Mouse (Mus musculus): ENCODE measurements at regions not wholly inside any gene's neighbourhood (a gene's known extent, or its start where the extent isn't known, plus 50 kb on each side); places are given as distances from the start of the nearest gene placed in this dataset.
"Not testable (repeated sequence)": the region's sequence is repeated elsewhere in the genome, so short reads cannot be mapped to it uniquely, and the experiment has no call there.

DNA sequence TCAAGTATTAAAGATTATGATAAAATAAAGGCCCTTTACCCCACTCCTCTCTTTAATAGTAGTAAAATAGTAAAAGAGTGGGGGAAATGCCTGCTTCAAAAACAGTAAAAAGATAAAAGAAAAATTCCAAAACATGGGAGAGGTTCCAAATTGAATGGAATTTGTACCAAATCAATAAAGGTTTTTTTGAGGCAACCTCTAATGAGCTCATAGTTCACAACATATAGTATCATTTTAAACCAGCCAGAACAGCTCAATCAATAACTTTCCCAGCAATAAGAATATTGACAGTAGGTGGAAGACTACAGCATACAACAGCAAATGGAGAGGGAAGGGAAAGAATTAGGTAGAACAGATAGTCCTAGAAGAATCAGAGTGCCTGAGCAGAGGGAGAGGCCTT, 224.1 kb downstream of the Antxr2 start:
- no peak overlapping the region for H3K4me3 ChIP-seq (ENCODE audit: low read depth, low read length)
- TF ChIP-seq CTCF (IDR thresholded peaks at IDR 0.05; ENCODE audit: low read depth) = no peak
- H3K9ac ChIP-seq = no peak overlapping the region
- H3K27ac ChIP-seq (ENCODE audit: low read depth) = no peak overlapping the region
- H3K4me1 ChIP-seq (ENCODE audit: insufficient read depth) = no peaks in the 10 kb centered on the region
- ATAC-seq (ENCODE audit: insufficient read depth) (no peak), DNase-seq (no peak)
- no peak overlapping the region for H3K4me2 ChIP-seq
- no peaks in the 10 kb centered on the region for H3K36me3 ChIP-seq (ENCODE audit: insufficient read depth)
- no peaks in the 10 kb centered on the region for H3K27me3 ChIP-seq (ENCODE audit: insufficient read depth, low read length)
- no peaks in the 10 kb centered on the region for H3K9me3 ChIP-seq (ENCODE audit: low read depth, low read length)

DNA sequence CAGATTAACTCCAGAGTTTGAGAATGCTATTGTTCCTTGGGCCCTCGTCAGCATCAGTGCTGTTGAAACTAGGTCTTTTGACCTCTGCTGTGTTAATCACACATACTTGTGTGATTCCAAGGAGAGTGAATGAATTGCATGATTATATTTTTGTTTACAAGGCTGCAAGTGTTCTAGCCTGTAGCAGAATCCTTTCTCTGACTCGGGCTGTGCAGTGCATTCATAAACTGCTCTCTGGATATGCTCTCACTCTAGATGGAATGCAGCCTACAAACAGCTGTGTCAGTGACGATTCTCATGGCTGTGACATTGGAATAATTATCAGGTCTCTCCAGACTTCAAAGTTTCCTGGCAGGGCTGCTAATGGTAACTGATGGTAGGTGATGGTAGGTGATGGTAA, 230.8 kb downstream of the Antxr2 start:
- Histone ChIP-seq H3K27me3 (ENCODE audit: insufficient read depth, low read length) (no peaks in the 10 kb centered on the region), H3K9me3 (ENCODE audit: low read depth, low read length) (no peaks in the 10 kb centered on the region), H3K36me3 (ENCODE audit: insufficient read depth) (no peaks in the 10 kb centered on the region), H3K27ac (ENCODE audit: low read depth) (no peak overlapping the region), H3K4me3 (ENCODE audit: low read depth, low read length) (no peak overlapping the region), H3K4me2 (no peak overlapping the region), H3K9ac (no peak overlapping the region), H3K4me1 (ENCODE audit: insufficient read depth) (no peaks in the 10 kb centered on the region)
- ATAC-seq (ENCODE audit: insufficient read depth) = no peak
- no peak for TF ChIP-seq CTCF (IDR thresholded peaks at IDR 0.05; ENCODE audit: low read depth)
- peak; percentile 19 for DNase-seq
- 15% methylated on average over 3 of the region's 3 CpGs for WGBS

DNA sequence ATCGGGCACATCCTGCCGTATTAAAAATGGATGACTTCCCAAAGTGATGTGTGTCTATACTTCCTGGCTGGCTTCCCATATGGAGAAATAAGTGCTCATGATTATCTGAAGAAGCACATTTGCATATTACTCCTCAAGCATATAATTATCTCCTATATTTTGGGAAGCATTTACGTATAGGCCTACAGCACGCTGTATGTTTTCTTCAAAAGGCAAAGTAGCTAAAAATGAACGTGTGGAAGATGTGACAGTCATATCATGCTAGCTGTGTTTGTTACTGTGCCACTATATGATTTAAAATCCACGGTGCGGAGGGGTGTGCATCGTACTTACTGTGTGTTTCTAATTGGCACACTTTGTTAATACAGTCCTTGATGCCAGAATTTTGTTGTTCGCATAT, 242.7 kb downstream of the Antxr2 start:
- H3K4me1 ChIP-seq (ENCODE audit: insufficient read depth) = no peaks in the 10 kb centered on the region
- DNase-seq = peak; percentile 21
- WGBS = 77% methylated on average over 9 of the region's 9 CpGs
- no peak overlapping the region for H3K4me3 ChIP-seq (ENCODE audit: low read depth, low read length)
- no peak for ATAC-seq (ENCODE audit: insufficient read depth)
- no peak for TF ChIP-seq CTCF (IDR thresholded peaks at IDR 0.05; ENCODE audit: low read depth)
- no peaks in the 10 kb centered on the region for H3K36me3 ChIP-seq (ENCODE audit: insufficient read depth)
- no peaks in the 10 kb centered on the region for H3K27me3 ChIP-seq (ENCODE audit: insufficient read depth, low read length)
- H3K9ac ChIP-seq = no peak overlapping the region
- H3K9me3 ChIP-seq (ENCODE audit: low read depth, low read length) = no peaks in the 10 kb centered on the region
- H3K4me2 ChIP-seq = no peak overlapping the region
- no peak overlapping the region for H3K27ac ChIP-seq (ENCODE audit: low read depth)

DNA sequence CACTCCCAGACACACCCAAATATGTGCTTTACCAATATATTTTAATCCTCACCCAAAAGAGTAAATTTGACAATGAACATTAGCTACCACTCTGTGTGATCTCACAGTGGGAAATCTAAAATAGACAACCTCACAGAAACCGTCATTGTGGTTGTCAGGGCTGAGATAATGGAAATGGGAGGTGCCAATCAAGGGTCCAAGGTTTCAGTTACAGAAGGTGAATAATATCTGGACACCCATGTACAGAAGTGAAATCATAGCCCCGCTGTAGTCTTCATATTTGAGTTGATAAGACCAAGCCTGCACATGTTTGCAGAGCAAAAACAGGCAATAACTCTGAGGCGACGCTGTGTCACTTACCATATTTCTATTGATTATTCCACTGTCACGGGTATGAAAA, 243.8 kb downstream of the Antxr2 start:
- TF ChIP-seq CTCF (IDR thresholded peaks at IDR 0.05; ENCODE audit: low read depth) = no peak
- WGBS = 76% methylated on average over 5 of the region's 5 CpGs
- ATAC-seq (ENCODE audit: insufficient read depth) = no peak

DNA sequence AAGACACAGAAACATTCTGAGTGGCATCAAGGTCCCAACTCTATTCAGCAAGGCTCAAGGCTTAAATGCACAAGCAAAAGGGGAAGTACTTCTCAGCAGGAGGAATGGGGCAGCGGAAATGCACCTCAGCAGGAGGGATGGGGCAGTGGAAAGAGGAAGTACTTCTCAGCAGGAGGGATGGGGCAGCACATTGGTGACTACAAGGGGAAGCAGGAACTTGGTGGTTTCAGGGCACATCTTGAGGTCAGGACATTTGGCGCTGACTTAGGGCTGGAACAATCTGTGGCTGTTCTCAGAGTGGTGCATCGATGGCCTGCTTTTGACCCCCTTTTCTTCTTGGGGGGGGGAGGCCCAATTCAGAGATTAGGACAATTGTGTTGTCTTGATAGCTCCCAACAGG, 255.7 kb downstream of the Antxr2 start:
- not testable (repeated sequence) for H3K9ac ChIP-seq; H3K4me1 ChIP-seq (ENCODE audit: insufficient read depth); H3K27me3 ChIP-seq (ENCODE audit: insufficient read depth, low read length); DNase-seq; H3K9me3 ChIP-seq (ENCODE audit: low read depth, low read length); H3K4me2 ChIP-seq; H3K4me3 ChIP-seq (ENCODE audit: low read depth, low read length); ATAC-seq (ENCODE audit: insufficient read depth); H3K27ac ChIP-seq (ENCODE audit: low read depth); H3K36me3 ChIP-seq (ENCODE audit: insufficient read depth)
- 91% methylated on average over 3 of the region's 3 CpGs for WGBS

More for the DNA sequence above, 243.8 kb downstream of the Antxr2 start:
- no peak for DNase-seq
- Histone ChIP-seq H3K27me3 (ENCODE audit: insufficient read depth, low read length) (no peaks in the 10 kb centered on the region), H3K4me3 (ENCODE audit: low read depth, low read length) (no peak overlapping the region), H3K36me3 (ENCODE audit: insufficient read depth) (no peaks in the 10 kb centered on the region), H3K4me2 (no peak overlapping the region), H3K4me1 (ENCODE audit: insufficient read depth) (no peaks in the 10 kb centered on the region), H3K9ac (no peak overlapping the region), H3K9me3 (ENCODE audit: low read depth, low read length) (no peaks in the 10 kb centered on the region), H3K27ac (ENCODE audit: low read depth) (no peak overlapping the region)

DNA sequence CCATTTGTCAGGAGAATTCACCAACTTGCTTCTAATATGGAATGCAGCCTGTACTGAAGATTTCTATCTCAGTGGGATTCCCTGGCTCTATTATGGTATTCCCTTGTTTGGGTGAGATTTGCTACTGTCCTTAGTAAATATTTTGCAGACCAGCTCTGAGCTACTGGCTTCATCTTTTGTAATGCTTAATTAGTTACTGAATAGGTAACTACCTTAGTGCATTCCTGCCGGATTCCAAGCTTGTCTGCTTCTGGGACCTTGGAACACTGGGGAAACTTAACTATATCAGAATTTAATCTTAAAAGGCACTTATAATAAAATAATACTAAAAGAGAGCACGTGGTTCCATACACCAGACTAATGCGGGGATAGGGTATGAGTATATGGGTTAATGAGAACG, 257.4 kb downstream of the Antxr2 start:
- H3K9me3 ChIP-seq (ENCODE audit: low read depth, low read length); ATAC-seq (ENCODE audit: insufficient read depth); H3K9ac ChIP-seq; H3K36me3 ChIP-seq (ENCODE audit: insufficient read depth); H3K4me1 ChIP-seq (ENCODE audit: insufficient read depth); H3K4me2 ChIP-seq; H3K27me3 ChIP-seq (ENCODE audit: insufficient read depth, low read length); DNase-seq; H3K27ac ChIP-seq (ENCODE audit: low read depth); H3K4me3 ChIP-seq (ENCODE audit: low read depth, low read length): not testable (repeated sequence)
- 67% methylated on average over 4 of the region's 4 CpGs for WGBS

DNA sequence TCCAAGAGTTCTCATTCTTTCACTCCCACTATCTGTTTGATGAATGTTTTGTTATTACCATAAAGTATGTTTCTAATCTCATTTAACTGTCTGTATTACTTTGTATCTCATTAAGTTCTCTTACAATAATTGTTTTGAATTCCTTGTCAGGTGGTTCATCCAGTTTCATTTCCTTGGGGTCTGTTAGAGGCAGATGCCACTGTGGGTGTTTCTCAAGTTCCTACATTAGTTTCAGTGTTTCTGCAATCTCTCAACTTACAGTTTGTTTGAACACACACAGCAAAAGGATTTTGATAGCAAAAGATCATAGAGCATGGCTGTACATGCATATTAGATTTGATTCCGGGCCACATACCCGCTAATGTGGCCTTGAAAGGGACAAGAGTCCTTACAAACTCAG, 280.5 kb upstream of the Gk2 start:
- ATAC-seq (ENCODE audit: insufficient read depth) (no peak), DNase-seq (no peak)
- no peak overlapping the region for H3K27ac ChIP-seq (ENCODE audit: low read depth)
- no peaks in the 10 kb centered on the region for H3K9me3 ChIP-seq (ENCODE audit: low read depth, low read length)
- WGBS = 74% methylated on average over 2 of the region's 2 CpGs
- no peak overlapping the region for H3K4me2 ChIP-seq
- no peaks in the 10 kb centered on the region for H3K36me3 ChIP-seq (ENCODE audit: insufficient read depth)
- H3K4me3 ChIP-seq (ENCODE audit: low read depth, low read length) = no peak overlapping the region
- no peaks in the 10 kb centered on the region for H3K4me1 ChIP-seq (ENCODE audit: insufficient read depth)
- no peak overlapping the region for H3K9ac ChIP-seq
- no peaks in the 10 kb centered on the region for H3K27me3 ChIP-seq (ENCODE audit: insufficient read depth, low read length)
- no peak for TF ChIP-seq CTCF (IDR thresholded peaks at IDR 0.05; ENCODE audit: low read depth)

DNA sequence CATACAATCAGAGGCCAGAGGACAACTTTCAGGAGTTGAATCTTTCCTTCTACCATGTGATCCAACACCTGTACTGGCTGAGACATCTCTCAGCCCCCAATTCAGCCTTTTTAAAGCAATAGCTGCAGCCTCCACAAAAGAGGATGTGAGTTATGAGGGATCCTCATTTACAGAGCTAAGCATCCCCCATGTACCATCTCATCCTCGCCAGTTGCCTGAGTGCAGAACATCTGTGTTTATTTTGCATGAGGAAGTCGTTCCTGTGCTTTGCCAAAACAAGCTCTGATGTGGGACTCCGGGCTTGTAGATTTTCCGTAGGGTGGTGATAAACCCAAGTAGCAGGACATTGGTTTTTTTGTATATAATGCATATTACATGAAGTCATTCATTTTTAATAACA, 274.1 kb upstream of the Gk2 start:
- 18% methylated on average over 4 of the region's 4 CpGs for WGBS
- H3K4me3 ChIP-seq (ENCODE audit: low read depth, low read length) = no peak overlapping the region
- H3K4me2 ChIP-seq = no peak overlapping the region
- no peak for ATAC-seq (ENCODE audit: insufficient read depth)
- H3K9ac ChIP-seq = no peak overlapping the region
- peak; percentile 53 for DNase-seq
- no peaks in the 10 kb centered on the region for H3K27me3 ChIP-seq (ENCODE audit: insufficient read depth, low read length)
- H3K9me3 ChIP-seq (ENCODE audit: low read depth, low read length) = no peaks in the 10 kb centered on the region
- H3K4me1 ChIP-seq (ENCODE audit: insufficient read depth) = no peaks in the 10 kb centered on the region
- no peak overlapping the region for H3K27ac ChIP-seq (ENCODE audit: low read depth)
- TF ChIP-seq CTCF (IDR thresholded peaks at IDR 0.05; ENCODE audit: low read depth) = no peak
- H3K36me3 ChIP-seq (ENCODE audit: insufficient read depth) = no peaks in the 10 kb centered on the region

DNA sequence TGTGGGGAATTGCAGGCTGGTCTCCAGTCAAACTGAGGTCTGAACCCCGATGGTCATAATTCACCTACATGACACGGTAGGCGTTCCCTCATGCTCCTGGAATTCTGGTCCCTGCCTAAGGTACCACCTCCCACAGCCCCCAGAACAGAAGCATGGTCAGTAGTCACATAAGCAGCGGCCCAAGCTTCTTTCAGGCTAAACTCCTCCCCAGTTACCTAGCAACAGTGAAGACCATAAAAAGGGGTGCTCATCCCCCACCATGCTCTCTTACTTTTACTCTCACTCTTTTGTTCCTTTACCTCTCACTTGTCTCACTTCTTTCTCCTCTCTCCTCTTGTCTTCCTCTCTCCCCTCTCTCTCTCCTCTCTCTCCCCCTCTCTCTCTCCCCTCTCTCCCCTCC, 262.5 kb upstream of the Gk2 start:
- H3K4me3 ChIP-seq (ENCODE audit: low read depth, low read length); H3K4me1 ChIP-seq (ENCODE audit: insufficient read depth); H3K36me3 ChIP-seq (ENCODE audit: insufficient read depth); DNase-seq; H3K27me3 ChIP-seq (ENCODE audit: insufficient read depth, low read length); ATAC-seq (ENCODE audit: insufficient read depth); H3K9ac ChIP-seq; H3K27ac ChIP-seq (ENCODE audit: low read depth); H3K4me2 ChIP-seq; H3K9me3 ChIP-seq (ENCODE audit: low read depth, low read length): not testable (repeated sequence)
- 51% methylated on average over 4 of the region's 4 CpGs for WGBS
